Mouse (Mus musculus) liver, adult 2 months (tissue): Measurements from ENCODE around the gene Nsd1. TPM values are rescaled to one million over a fixed set of nuclear protein-coding genes. Genes with fewer than 3 reads are reported as not detected.
A peak's percentile ranks its signal among the peaks of the same experiment; 100 is the strongest.

Experiments
- DNase-seq: peaks from one replicate; pipeline ENCODE4 v3.0.0-alpha.2; 2011; ENCODE audit warnings: low read depth, low spot score; ENCODE audit errors: extremely low read depth
- H3K27ac ChIP-seq: fragments of 200-500 bp; replicated peaks from 2 replicates; pipeline ENCODE4 v1.5.1; 2012; ENCODE audit warnings: low read depth, mild to moderate bottlenecking, control low read depth, inconsistent platforms, low read length; ENCODE audit not compliant: insufficient read depth
- H3K27me3 ChIP-seq: fragments of 200-500 bp; 2 replicates; pipeline ENCODE4 v1.6.1; 2012; ENCODE audit warnings: mild to moderate bottlenecking, moderate library complexity, low read length, inconsistent platforms; ENCODE audit not compliant: control insufficient read depth, insufficient read depth
- H3K36me3 ChIP-seq: fragments of 200-500 bp; 2 replicates; pipeline ENCODE4 v1.6.1; 2012; ENCODE audit warnings: low read length, inconsistent platforms; ENCODE audit not compliant: control insufficient read depth, insufficient read depth
- H3K4me1 ChIP-seq: fragments of 200-500 bp; 2 replicates; pipeline ENCODE4 v1.6.1; 2011; ENCODE audit warnings: low read length; ENCODE audit not compliant: control insufficient read depth, insufficient read depth
- H3K4me3 ChIP-seq: fragments of 200-500 bp; 2 replicates; pipeline ENCODE4 v1.5.1; 2011; ENCODE audit warnings: low read depth, mild to moderate bottlenecking, control low read depth, low read length, moderate library complexity; ENCODE audit not compliant: insufficient read depth
- H3K79me2 ChIP-seq: fragments of 200-500 bp; 2 replicates; pipeline ENCODE4 v1.6.1; 2012; ENCODE audit warnings: inconsistent platforms, mild to moderate bottlenecking, low read length, moderate library complexity; ENCODE audit not compliant: control insufficient read depth, insufficient read depth
- H3K9ac ChIP-seq: fragments of 200-500 bp; 2 replicates; pipeline ENCODE4 v1.6.1; 2012; ENCODE audit warnings: low read depth, mild to moderate bottlenecking, control low read depth, inconsistent platforms, low read length
- CTCF ChIP-seq: fragments of 200-500 bp; IDR thresholded peaks from 2 replicates; pipeline ENCODE4 v1.5.1; 2011; ENCODE audit warnings: low read depth, low read length, control low read depth
- POLR2A ChIP-seq: fragments of 200-500 bp; IDR thresholded peaks from 2 replicates; pipeline ENCODE4 v1.6.1; 2011; ENCODE audit warnings: low read length, control low read depth; ENCODE audit not compliant: insufficient read depth; ENCODE audit errors: extremely low read depth
- WGBS: fragments of 180-500 bp; shearing (Covaris S2); methylation state at CpG from one replicate; pipeline ENCODE4 v1.1.7; 2018; 5-methylcytosine and 5-hydroxymethylcytosine counted together
- polyA plus RNA-seq: library from polyadenylated mRNA; depleted of rRNA; stranded (reverse); fragments of >200 nt; gene quantifications from 2 replicates; pipeline ENCODE4 v1.2.3, GENCODE M21; 2012; rRNA removed
- total RNA-seq: library from RNA; depleted of rRNA; stranded (reverse); fragments of >200 nt; gene quantifications from 2 replicates; pipeline ENCODE4 v1.2.3, GENCODE M21; 2014; rRNA removed

The Nsd1 gene
- total and polyA plus RNA-seq, 2 experiments, result 8.9 to 45.4 TPM

DNA sequence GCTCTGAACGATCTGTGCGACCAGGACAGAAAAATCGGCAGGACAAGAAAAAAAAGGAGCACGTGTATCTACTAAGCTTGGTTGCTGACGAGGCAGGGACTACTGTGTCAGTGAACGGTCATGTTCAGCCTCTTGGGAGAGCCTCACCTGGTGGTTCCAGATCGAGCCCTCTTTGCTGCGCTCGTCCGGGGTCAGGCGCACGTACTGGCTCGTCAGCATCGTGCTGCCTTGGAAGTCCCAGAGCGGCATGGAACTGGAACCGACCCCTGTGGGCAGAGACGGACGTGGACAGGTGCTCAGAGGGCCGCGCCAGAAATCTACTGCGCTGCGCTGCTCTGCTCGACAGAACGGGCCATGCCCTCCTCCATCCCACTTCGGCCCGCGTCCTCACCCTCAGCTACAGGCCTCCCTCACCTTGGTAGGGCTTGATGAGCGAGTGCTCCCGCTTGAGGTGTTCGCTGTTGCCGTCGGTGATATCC, 152.4 kb downstream of the Nsd1 start:
- H3K27me3 ChIP-seq, result no peaks in the 10 kb centered on the region
- peaks cover 31% of the 10 kb centered on the region for H3K79me2 ChIP-seq
- TF ChIP-seq CTCF (no peak), POLR2A (no peak)
- H3K4me1 ChIP-seq, result peaks cover 10% of the 10 kb centered on the region
- no peak for DNase-seq
- under 1% methylated on average over 32 of the region's 32 CpGs for WGBS
- peak overlapping the region; percentile 85 for H3K27ac ChIP-seq
- peaks cover 21% of the 10 kb centered on the region for H3K36me3 ChIP-seq
- H3K4me3 ChIP-seq, result peak overlapping the region; percentile 85
- peak overlapping the region; percentile 90 for H3K9ac ChIP-seq

DNA sequence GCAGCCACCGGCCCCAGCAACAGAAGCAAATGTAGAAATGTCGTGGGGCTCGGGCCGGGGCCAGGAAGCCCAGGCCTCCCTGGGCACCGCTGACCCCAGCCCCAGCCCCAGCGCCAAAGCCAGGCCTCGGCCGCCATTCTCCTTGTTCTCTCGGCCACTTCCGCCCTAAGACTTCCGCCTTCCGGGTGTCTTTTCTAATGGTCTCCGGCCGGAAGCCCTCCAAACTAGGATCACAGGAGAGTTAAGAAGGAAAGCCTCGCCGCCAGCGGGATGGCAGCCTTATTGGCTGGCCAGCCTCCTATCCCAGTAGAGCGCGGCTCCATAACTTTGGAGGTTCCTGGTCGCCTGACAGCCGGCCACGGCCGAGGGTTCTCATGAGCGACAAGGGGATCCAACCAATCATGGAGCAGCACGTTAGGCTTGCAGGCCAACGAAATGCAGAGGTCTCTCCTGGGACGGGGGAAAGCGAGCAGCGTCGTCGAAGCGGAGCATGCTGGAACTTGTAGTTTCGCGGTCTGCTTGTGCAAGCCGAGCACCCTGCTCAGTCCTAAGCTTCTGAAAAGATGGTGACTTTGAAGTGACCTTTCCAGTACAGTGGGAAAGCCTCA, 153.0 kb downstream of the Nsd1 start, which contains the start of gene Lman2:
Gene Lman2, minus strand, starts transcription at position 331 of the 608 bp plus-strand sequence.
- peaks cover 10% of the 10 kb centered on the region for H3K4me1 ChIP-seq
- no peaks in the 10 kb centered on the region for H3K27me3 ChIP-seq
- under 1% methylated on average over 35 of the region's 35 CpGs for WGBS
- peaks cover 20% of the 10 kb centered on the region for H3K36me3 ChIP-seq
- H3K79me2 ChIP-seq, result peaks cover 31% of the 10 kb centered on the region
- H3K4me3 ChIP-seq, result peak within 1 kb of the TSS; percentile 85
- TF ChIP-seq POLR2A (peak; percentile 84), CTCF (no peak)
- H3K9ac ChIP-seq, result peak within 1 kb of the TSS; percentile 90
- DNase-seq, result peak; percentile 99
- peak within 1 kb of the TSS; percentile 85 for H3K27ac ChIP-seq

Other genes starting within 250 kb of the Nsd1 start
- gene Hk3, start 188.4 kb upstream of the Nsd1 start, total RNA-seq, result 5.4 and 6.7 TPM in 2 replicates
- gene Hk3, start 188.4 kb upstream of the Nsd1 start, polyA plus RNA-seq, result 1.8 and 4.1 TPM in 2 replicates
- gene Uimc1, start 109.5 kb upstream of the Nsd1 start, total RNA-seq, result 10.4 and 12.0 TPM in 2 replicates
- 2.8 and 3.7 TPM in 2 replicates for gene Uimc1, start 109.5 kb upstream of the Nsd1 start, polyA plus RNA-seq
- 4.5 and 5.6 TPM in 2 replicates for gene Zfp346, start 104.5 kb upstream of the Nsd1 start, total RNA-seq
- gene Zfp346, start 104.5 kb upstream of the Nsd1 start, polyA plus RNA-seq, result 3.9 and 5.1 TPM in 2 replicates
- not detected in 2 replicates for gene Gm17617, start 76.2 kb upstream of the Nsd1 start, total RNA-seq
- gene Gm17617, start 76.2 kb upstream of the Nsd1 start, polyA plus RNA-seq, result not detected in 2 replicates
- 6.6 and 16.9 TPM in 2 replicates for gene Fgfr4, start 57.1 kb upstream of the Nsd1 start, total RNA-seq
- 49.9 and 52.4 TPM in 2 replicates for gene Fgfr4, start 57.1 kb upstream of the Nsd1 start, polyA plus RNA-seq
- 96.3 and 115 TPM in 2 replicates for gene Prelid1, start 110.7 kb downstream of the Nsd1 start, total RNA-seq
- gene Prelid1, start 110.7 kb downstream of the Nsd1 start, polyA plus RNA-seq, result 378 and 383 TPM in 2 replicates
- gene Rab24, start 112.2 kb downstream of the Nsd1 start, total RNA-seq, result 32.7 and 33.6 TPM in 2 replicates
- gene Rab24, start 112.2 kb downstream of the Nsd1 start, polyA plus RNA-seq, result 50.2 and 56.0 TPM in 2 replicates
- gene Mxd3, start 120.0 kb downstream of the Nsd1 start, total RNA-seq, result 0.13 TPM in 1 of 2 replicates, not detected in the other
- 0.21 and 0.27 TPM in 2 replicates for gene Mxd3, start 120.0 kb downstream of the Nsd1 start, polyA plus RNA-seq
- gene Lman2, start 153.0 kb downstream of the Nsd1 start, total RNA-seq, result 112 and 127 TPM in 2 replicates
- gene Lman2, start 153.0 kb downstream of the Nsd1 start, polyA plus RNA-seq, result 136 and 143 TPM in 2 replicates
- gene Rgs14, start 159.9 kb downstream of the Nsd1 start, total RNA-seq, result 0.28 and 0.34 TPM in 2 replicates
- gene Rgs14, start 159.9 kb downstream of the Nsd1 start, polyA plus RNA-seq, result 0.45 and 0.70 TPM in 2 replicates
- 0.13 TPM in 1 of 2 replicates, not detected in the other for gene Slc34a1, start 188.4 kb downstream of the Nsd1 start, total RNA-seq
- gene Slc34a1, start 188.4 kb downstream of the Nsd1 start, polyA plus RNA-seq, result 0.04 and 0.11 TPM in 2 replicates
- gene Pfn3, start 205.4 kb downstream of the Nsd1 start, total RNA-seq, result not detected in 2 replicates
- not detected in 2 replicates for gene Pfn3, start 205.4 kb downstream of the Nsd1 start, polyA plus RNA-seq
- 391 and 453 TPM in 2 replicates for gene F12, start 217.0 kb downstream of the Nsd1 start, total RNA-seq
- 621 and 798 TPM in 2 replicates for gene F12, start 217.0 kb downstream of the Nsd1 start, polyA plus RNA-seq
- gene Grk6, start 235.3 kb downstream of the Nsd1 start, total RNA-seq, result 8.8 and 13.6 TPM in 2 replicates
- gene Grk6, start 235.3 kb downstream of the Nsd1 start, polyA plus RNA-seq, result 12.4 and 14.3 TPM in 2 replicates